9 mouse cellular contexts compared by ENCODE assay signal in the genomic region with DNA sequence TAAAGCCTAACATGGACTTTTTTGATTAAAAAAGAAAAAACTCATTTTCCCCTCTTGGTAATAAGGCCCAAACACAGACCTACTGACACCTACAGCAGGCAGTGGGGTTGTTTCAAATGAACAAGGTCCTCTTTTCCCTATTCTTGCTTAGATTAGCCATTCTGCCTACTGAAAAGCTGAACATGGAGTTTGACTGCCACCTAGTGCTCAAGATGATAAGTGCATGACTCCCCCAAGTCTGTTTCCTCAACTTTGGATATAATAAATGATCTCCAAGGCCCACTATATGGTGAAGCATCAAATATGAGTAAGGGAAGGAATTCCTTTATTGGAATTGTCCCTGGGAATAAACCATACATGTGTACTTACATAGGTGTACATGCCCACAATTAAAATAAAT.
A peak's percentile ranks its signal among the peaks of the same experiment; 100 is the strongest.
DNase-seq lines count a peak whose midpoint lies in the region; ATAC-seq and TF ChIP-seq lines count a peak whose summit lies in the region.
"Had no signal": no experiment of that assay in that cellular context is flagged by ENCODE, and none has a peak within 500 bp of the region (broad histone marks: within the 10 kb centered on the region; RNA-seq: fewer than 3 reads in every experiment).

No protein-coding gene starts in this region.

- H3K4me3 ChIP-seq in ES-E14 (ENCODE audit: insufficient read depth in 1 of 2, low read depth in 1 of 2, low read length in 2 of 2, poor library complexity in 1 of 2, severe bottlenecking in 1 of 2), result no peak overlapping the region
- H3K4me3 ChIP-seq in forebrain, embryonic 13.5 days, result no peak overlapping the region
- H3K4me3 ChIP-seq in midbrain, postnatal 0 days (ENCODE audit: low read depth, low read length), result no peak overlapping the region
- H3K4me3 ChIP-seq: erythroblast, embryonic 14.5 days had no signal

- no peaks in the 10 kb centered on the region for H3K9me3 ChIP-seq in ES-E14 (ENCODE audit: control insufficient read depth, insufficient read depth, low read depth, low read length)
- H3K9me3 ChIP-seq in forebrain, embryonic 13.5 days (replicated peaks), result no peaks in the 10 kb centered on the region
- H3K9me3 ChIP-seq in midbrain, postnatal 0 days (ENCODE audit: low read length), result no peaks in the 10 kb centered on the region

- in situ Hi-C loops in ES-E14 (cut with MboI; ENCODE audit: low sequenced_read_pairs in 2 of 2, unreplicated experiment in 2 of 2), result no loop called here

- H3K27ac ChIP-seq in ES-E14 (ENCODE audit: insufficient read depth, low read depth, low read length, poor library complexity, severe bottlenecking), result no peak overlapping the region
- H3K27ac ChIP-seq in forebrain, embryonic 13.5 days, result no peak overlapping the region
- H3K27ac ChIP-seq in midbrain, postnatal 0 days (ENCODE audit: low read depth, low read length), result no peak overlapping the region

- no peak overlapping the region for H3K9ac ChIP-seq in ES-E14 (ENCODE audit: insufficient read depth, low read depth, low read length, poor library complexity, severe bottlenecking)
- no peak overlapping the region for H3K9ac ChIP-seq in forebrain, embryonic 13.5 days
- no peak overlapping the region for H3K9ac ChIP-seq in midbrain, postnatal 0 days (replicated peaks; ENCODE audit: low read length, poor library complexity, severe bottlenecking)

- H3K36me3 ChIP-seq in ES-E14 (ENCODE audit: control insufficient read depth, insufficient read depth, low read length, poor library complexity, severe bottlenecking), result no peaks in the 10 kb centered on the region
- peaks cover 61% of the 10 kb centered on the region for H3K36me3 ChIP-seq in forebrain, embryonic 13.5 days (ENCODE audit: poor library complexity, severe bottlenecking)
- H3K36me3 ChIP-seq in midbrain, postnatal 0 days (ENCODE audit: insufficient read depth, low read length), result peaks cover 17% of the 10 kb centered on the region

- H3K4me2 ChIP-seq in forebrain, embryonic 13.5 days, result no peak overlapping the region
- H3K4me2 ChIP-seq in midbrain, postnatal 0 days (ENCODE audit: low read depth, low read length, poor library complexity, severe bottlenecking), result no peak overlapping the region

- no peaks in the 10 kb centered on the region for H3K4me1 ChIP-seq in ES-E14 (ENCODE audit: control insufficient read depth in 2 of 2, insufficient read depth in 2 of 2, low read length in 2 of 2, poor library complexity in 1 of 2)
- H3K4me1 ChIP-seq in forebrain, embryonic 13.5 days, result no peaks in the 10 kb centered on the region
- no peaks in the 10 kb centered on the region for H3K4me1 ChIP-seq in midbrain, postnatal 0 days (ENCODE audit: insufficient read depth, low read length)

- H3K27me3 ChIP-seq in forebrain, embryonic 13.5 days, result no peaks in the 10 kb centered on the region
- no peaks in the 10 kb centered on the region for H3K27me3 ChIP-seq in midbrain, postnatal 0 days (ENCODE audit: insufficient read depth, low read length)

- peak; percentile 95 for TF ChIP-seq CTCF in midbrain, postnatal 0 days (IDR thresholded peaks at IDR 0.05)

- peak; percentile 76 for DNase-seq in layer of hippocampus, adult 11-12 months (ENCODE audit: low spot score)
- DNase-seq in layer of hippocampus, adult 9-11 months, result no peak
- DNase-seq in ES-E14 (ENCODE audit: low read depth, low spot score), result no peak
- peak; percentile 19 for DNase-seq in c-Kit-positive CD71-positive TER-119-negative erythroid progenitor cells, embryonic 14.5 days (ENCODE audit: low read depth)
- peak; percentile 8 for DNase-seq in large intestine, adult 2 months (ENCODE audit: low read depth, low spot score)
- peak; percentile 77 for DNase-seq in midbrain, postnatal 0 days (ENCODE audit: low spot score)
- peak; percentile 30 to 49 for DNase-seq in thymus, postnatal 36 days

- ATAC-seq in forebrain, embryonic 13.5 days, result 0 out of 2 replicates have a peak, but pooled peaks have one; percentile 30
- no peak for ATAC-seq in midbrain, postnatal 0 days (ENCODE audit: low FRiP score)

TF ChIP-seq in ES-E14, 5 proteins besides CTCF, POLR2A, EP300 and RAD21:
- TF ChIP-seq ZC3H11A (IDR thresholded peaks at IDR 0.05; ENCODE audit: borderline replicate concordance, low read depth, low read length) (peak; percentile 45; the same call in 1 of the 2 replicates), HCFC1 (IDR thresholded peaks at IDR 0.05; ENCODE audit: borderline replicate concordance, insufficient read depth, low read length) (no peak)
TF ChIP-seq in ES-E14: peak in this region for 1.

Comparison
In these comparisons a context has a peak if more than half of its experiments do, and no peak if none do; other contexts are left out.
1. DNase-seq: peak in layer of hippocampus, adult 11-12 months (single experiment), c-Kit-positive CD71-positive TER-119-negative erythroid progenitor cells, embryonic 14.5 days (single experiment), large intestine, adult 2 months (single experiment), midbrain, postnatal 0 days (single experiment) and thymus, postnatal 36 days (2 of 2); none in layer of hippocampus, adult 9-11 months (single experiment) and ES-E14 (single experiment).